Mouse (Mus musculus) olfactory bulb, adult 2 months (tissue): ENCODE data around the gene Pacrg.

Experiments
- CTCF ChIP-seq: fragments of 200-500 bp; IDR thresholded peaks from 2 replicates; pipeline ENCODE4 v1.5.1; 2012; ENCODE audit warnings: low read depth, mild to moderate bottlenecking, low read length, moderate library complexity; ENCODE audit not compliant: insufficient read depth
- POLR2A ChIP-seq: fragments of 200-500 bp; IDR thresholded peaks from 2 replicates; pipeline ENCODE4 v1.6.1; 2012; ENCODE audit warnings: mild to moderate bottlenecking, low read depth, low read length, moderate library complexity; ENCODE audit not compliant: insufficient read depth

DNA sequence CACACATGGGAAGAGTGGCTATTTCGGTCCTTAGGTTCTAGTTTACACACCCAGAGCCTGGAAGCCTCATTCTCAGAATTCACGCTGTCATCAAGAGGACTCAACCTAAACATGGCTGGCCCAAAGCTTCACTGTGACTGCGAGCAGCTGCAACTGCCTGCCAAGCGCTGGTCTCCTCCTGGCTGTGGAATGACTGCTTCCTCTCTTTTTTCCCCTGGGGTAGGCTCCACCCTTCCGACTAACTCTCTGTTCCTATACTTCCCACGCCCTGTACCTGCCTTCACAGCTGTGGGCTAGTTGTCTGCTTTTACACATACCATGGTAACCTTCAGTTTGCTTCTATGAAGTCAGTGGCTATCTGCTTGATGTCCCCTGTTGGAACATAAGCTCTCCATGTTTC is 453.6 kb downstream of the Pacrg start:
- TF ChIP-seq CTCF (no peak), POLR2A (no peak)
